Mouse (Mus musculus) small intestine, adult 2 months (tissue): ENCODE measurements around the gene Cbr3.

ENCODE experiments used
- CTCF ChIP-seq: fragments of 200-500 bp; IDR thresholded peaks from 2 replicates; pipeline ENCODE4 v1.5.1; 2012; ENCODE audit warnings: low read depth, mild to moderate bottlenecking, control low read depth, inconsistent platforms, low read length, moderate library complexity, mixed read lengths; ENCODE audit not compliant: insufficient replicate concordance, insufficient read length; ENCODE audit errors: extremely low read depth
- POLR2A ChIP-seq: fragments of 200-500 bp; IDR thresholded peaks from 2 replicates; pipeline ENCODE4 v1.6.1; 2012; ENCODE audit warnings: low read depth, mild to moderate bottlenecking, control low read depth, inconsistent platforms, low read length, moderate library complexity

- TF ChIP-seq CTCF = no peak
- no peak for TF ChIP-seq POLR2A
Observed at GRCm38 (mm10) chr16:93714426-93714825, 31.4 kb downstream of the Cbr3 start.
